In the genomic region with DNA sequence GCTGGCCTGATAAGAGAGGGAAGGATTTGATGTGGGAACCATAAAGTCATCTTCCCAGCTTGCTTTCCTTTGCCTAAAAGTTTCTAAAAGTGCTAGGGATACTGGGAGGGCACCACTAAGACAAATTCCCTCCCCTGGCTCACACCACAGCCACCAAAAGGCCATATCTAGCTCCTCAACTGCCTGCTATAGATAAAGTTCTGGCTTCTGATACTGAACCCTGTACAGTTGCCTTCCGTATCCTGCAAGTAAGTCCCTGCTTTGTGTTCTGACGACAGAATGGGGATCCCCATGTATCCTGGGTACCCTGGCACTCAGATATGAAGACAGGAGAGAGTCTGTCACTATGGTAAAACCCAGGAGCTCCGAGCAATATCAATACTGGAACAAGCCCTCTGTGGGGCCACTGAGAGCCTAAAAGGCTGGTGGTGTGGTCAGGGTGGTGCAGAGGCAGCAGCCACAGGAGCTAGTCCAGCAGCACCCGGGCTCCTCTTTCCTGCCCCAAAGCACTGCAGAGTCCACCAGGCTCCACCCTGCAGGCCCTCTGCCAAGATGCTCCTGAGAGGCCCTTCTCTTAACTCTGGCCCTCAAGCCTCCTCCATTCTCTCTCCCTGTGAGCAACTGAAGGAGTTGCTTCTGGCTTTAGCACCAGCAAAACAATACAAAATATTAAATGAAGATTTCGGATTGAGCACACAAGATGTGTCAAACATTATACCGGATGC, we compare ENCODE assay signal across 11 mouse cellular contexts. TPM values are rescaled to one million over a fixed set of nuclear protein-coding genes. Genes with fewer than 3 reads are reported as not detected.
DNase-seq lines count a peak whose midpoint lies in the region; ATAC-seq and TF ChIP-seq lines count a peak whose summit lies in the region.
"Had no signal": no experiment of that assay in that cellular context is flagged by ENCODE, and none has a peak within 500 bp of the region (broad histone marks: within the 10 kb centered on the region; RNA-seq: fewer than 3 reads in every experiment).

No protein-coding gene starts in this region.

- no peak overlapping the region for H3K9ac ChIP-seq in neural tube, embryonic 15.5 days (replicated peaks)
- H3K9ac ChIP-seq: embryonic facial prominence, embryonic 15.5 days; liver, embryonic 15.5 days had no signal

- H3K36me3 ChIP-seq in neural tube, embryonic 15.5 days = peaks cover 23% of the 10 kb centered on the region
- H3K36me3 ChIP-seq: liver, embryonic 15.5 days had no signal

- H3K4me1 ChIP-seq in lung, adult 2 months (ENCODE audit: control insufficient read depth, insufficient read depth, low read length) = peaks cover 4% of the 10 kb centered on the region; the same call in 1 of the 2 replicates
- H3K4me1 ChIP-seq in neural tube, embryonic 15.5 days = peaks cover 68% of the 10 kb centered on the region

- peak; percentile 67 for DNase-seq in cerebellum, adult 11-12 months
- DNase-seq in cerebellum, adult 8-10 months = no peak
- DNase-seq in left cerebral cortex, adult 2 months (ENCODE audit: extremely low spot score in 1 of 2, low spot score in 2 of 2) = no peak
- DNase-seq in left cerebral cortex, postnatal 36 days (ENCODE audit: low spot score in 2 of 2) = no peak
- peak; percentile 58 for DNase-seq in lung, adult 2 months
- no peak for DNase-seq in thymus, postnatal 25 days
- DNase-seq in left cerebral cortex, postnatal 25 days (ENCODE audit: low spot score in 2 of 2) = no peak

- TF ChIP-seq POLR2A in lung, adult 2 months (IDR thresholded peaks at IDR 0.05; ENCODE audit: borderline replicate concordance, extremely low read depth, low read depth, low read length) = no peak

- H3K4me3 ChIP-seq in left cerebral cortex, adult 2 months = no peak overlapping the region; the same call in none of the 2 replicates
- H3K4me3 ChIP-seq in lung, adult 2 months (replicated peaks; ENCODE audit: extremely low read depth, low read depth, low read length) = no peak overlapping the region
- 0 out of 2 replicates have a peak overlapping the region, but pooled peaks have one; percentile 74 for H3K4me3 ChIP-seq in neural tube, embryonic 15.5 days (replicated peaks)

- 49% methylated on average over 6 of the region's 6 CpGs for WGBS in lung, adult 2 months
- WGBS in neural tube, embryonic 15.5 days = 75% methylated on average over 6 of the region's 6 CpGs

- no peaks in the 10 kb centered on the region for H3K9me3 ChIP-seq in neural tube, embryonic 15.5 days (replicated peaks)
- H3K9me3 ChIP-seq: embryonic facial prominence, embryonic 15.5 days; liver, embryonic 15.5 days had no signal

- ATAC-seq in neural tube, embryonic 15.5 days (ENCODE audit: low FRiP score) = no peak

- intact Hi-C loops in left cerebral cortex, adult 2 months (cut with DNase I) = no loop called here
- intact Hi-C loops in left cerebral cortex, postnatal 36 days (cut with DNase I) = no loop called here
- intact Hi-C loops in left cerebral cortex, postnatal 25 days (cut with DNase I) = no loop called here

- H3K4me2 ChIP-seq in neural tube, embryonic 15.5 days = peak overlapping the region; percentile 87

- H3K27me3 ChIP-seq in neural tube, embryonic 15.5 days (replicated peaks) = no peaks in the 10 kb centered on the region
- H3K27me3 ChIP-seq: embryonic facial prominence, embryonic 15.5 days had no signal

- H3K27ac ChIP-seq in left cerebral cortex, adult 2 months = peak overlapping the region; percentile 90
- peak overlapping the region; percentile 83 for H3K27ac ChIP-seq in neural tube, embryonic 15.5 days (replicated peaks)
- H3K27ac ChIP-seq: liver, embryonic 15.5 days had no signal

- no peak for TF ChIP-seq CTCF in left cerebral cortex, adult 2 months (IDR thresholded peaks at IDR 0.05)
- TF ChIP-seq CTCF in lung, adult 2 months (IDR thresholded peaks at IDR 0.05; ENCODE audit: insufficient read depth, low read length) = no peak

RNA-seq across cellular contexts. Expression of a gene that starts 8.0 kb away (rescaled TPM):
- total RNA-seq in left cerebral cortex, adult 2 months (2021) = 1 to 10 TPM; 5.3 TPM
- 1 to 10 TPM; 3.6 to 4.2 TPM for total RNA-seq in left cerebral cortex, postnatal 36 days (2021)
- 3.2 and 3.3 TPM in 2 replicates for polyA plus RNA-seq in lung, adult 2 months (2012; rRNA removed)
- polyA plus RNA-seq in neural tube, embryonic 15.5 days (2015; fragmentation: Nextera tagmentation; extraction: Ambion mirVana) = 7.1 and 8.0 TPM in 2 replicates
- 1 to 10 TPM; 3.4 to 4.4 TPM for total RNA-seq in left cerebral cortex, postnatal 25 days (2021)

RNA-seq across cellular contexts. Expression of a gene that starts 10.7 kb away (rescaled TPM):
- 100 to 1,000 TPM; 340 to 364 TPM for total RNA-seq in left cerebral cortex, adult 2 months (2021)
- 100 to 1,000 TPM; 344 to 389 TPM for total RNA-seq in left cerebral cortex, postnatal 36 days (2021)
- polyA plus RNA-seq in lung, adult 2 months (2012; rRNA removed) = 18.3 and 23.2 TPM in 2 replicates
- polyA plus RNA-seq in neural tube, embryonic 15.5 days (2015; fragmentation: Nextera tagmentation; extraction: Ambion mirVana) = 134 and 169 TPM in 2 replicates
- total RNA-seq in left cerebral cortex, postnatal 25 days (2021) = 100 to 1,000 TPM; 374 to 376 TPM

RNA-seq across cellular contexts. Expression of a gene that starts 15.7 kb away (rescaled TPM):
- 1 to 10 TPM in 1 of 2 experiments, under 1 TPM in 1; 0.72 to 1.0 TPM for total RNA-seq in left cerebral cortex, adult 2 months (2021)
- total RNA-seq in left cerebral cortex, postnatal 36 days (2021) = under 1 TPM; 0.47 to 0.97 TPM
- polyA plus RNA-seq in lung, adult 2 months (2012; rRNA removed) = 15.9 and 18.5 TPM in 2 replicates
- polyA plus RNA-seq in neural tube, embryonic 15.5 days (2015; fragmentation: Nextera tagmentation; extraction: Ambion mirVana) = 0.95 and 2.5 TPM in 2 replicates
- total RNA-seq in left cerebral cortex, postnatal 25 days (2021) = under 1 TPM; 0.62 to 0.80 TPM
- total RNA-seq: heart, postnatal 36 days had no signal

RNA-seq across cellular contexts. Expression of a gene that starts 15.9 kb away (rescaled TPM):
- 10 to 100 TPM; 33.4 to 37.1 TPM for total RNA-seq in left cerebral cortex, adult 2 months (2021)
- 10 to 100 TPM; 33.4 to 34.1 TPM for total RNA-seq in left cerebral cortex, postnatal 36 days (2021)
- 42.8 and 47.4 TPM in 2 replicates for polyA plus RNA-seq in lung, adult 2 months (2012; rRNA removed)
- polyA plus RNA-seq in neural tube, embryonic 15.5 days (2015; fragmentation: Nextera tagmentation; extraction: Ambion mirVana) = 39.1 and 39.7 TPM in 2 replicates
- total RNA-seq in left cerebral cortex, postnatal 25 days (2021) = 10 to 100 TPM; 31.1 to 35.5 TPM

RNA-seq across cellular contexts. Expression of a gene that starts 43.5 kb away (rescaled TPM):
- 100 to 1,000 TPM; 126 to 129 TPM for total RNA-seq in left cerebral cortex, adult 2 months (2021)
- 100 to 1,000 TPM; 109 to 122 TPM for total RNA-seq in left cerebral cortex, postnatal 36 days (2021)
- polyA plus RNA-seq in lung, adult 2 months (2012; rRNA removed) = 37.5 and 40.7 TPM in 2 replicates
- 43.0 and 46.0 TPM in 2 replicates for polyA plus RNA-seq in neural tube, embryonic 15.5 days (2015; fragmentation: Nextera tagmentation; extraction: Ambion mirVana)
- total RNA-seq in left cerebral cortex, postnatal 25 days (2021) = 100 to 1,000 TPM; 110 to 113 TPM

Comparison
In these comparisons a context has a peak if more than half of its experiments do, and no peak if none do; other contexts are left out.
1. DNase-seq: peak in cerebellum, adult 11-12 months (single experiment) and lung, adult 2 months (single experiment); none in cerebellum, adult 8-10 months (single experiment), left cerebral cortex, adult 2 months (0 of 2), left cerebral cortex, postnatal 36 days (0 of 2), thymus, postnatal 25 days (single experiment) and left cerebral cortex, postnatal 25 days (0 of 2).